Mouse (Mus musculus) stomach, postnatal 0 days (tissue): ENCODE results near the gene Samd4b.

Experiments
- CTCF ChIP-seq: IDR thresholded peaks from 2 replicates; pipeline ENCODE4 v1.5.1; 2016; ENCODE audit warnings: antibody characterized with exemption, low read depth, mild to moderate bottlenecking, moderate library complexity
- EP300 ChIP-seq: optimal IDR thresholded peaks from 2 replicates; pipeline ENCODE3; 2016; ENCODE audit warnings: antibody characterized with exemption

DNA sequence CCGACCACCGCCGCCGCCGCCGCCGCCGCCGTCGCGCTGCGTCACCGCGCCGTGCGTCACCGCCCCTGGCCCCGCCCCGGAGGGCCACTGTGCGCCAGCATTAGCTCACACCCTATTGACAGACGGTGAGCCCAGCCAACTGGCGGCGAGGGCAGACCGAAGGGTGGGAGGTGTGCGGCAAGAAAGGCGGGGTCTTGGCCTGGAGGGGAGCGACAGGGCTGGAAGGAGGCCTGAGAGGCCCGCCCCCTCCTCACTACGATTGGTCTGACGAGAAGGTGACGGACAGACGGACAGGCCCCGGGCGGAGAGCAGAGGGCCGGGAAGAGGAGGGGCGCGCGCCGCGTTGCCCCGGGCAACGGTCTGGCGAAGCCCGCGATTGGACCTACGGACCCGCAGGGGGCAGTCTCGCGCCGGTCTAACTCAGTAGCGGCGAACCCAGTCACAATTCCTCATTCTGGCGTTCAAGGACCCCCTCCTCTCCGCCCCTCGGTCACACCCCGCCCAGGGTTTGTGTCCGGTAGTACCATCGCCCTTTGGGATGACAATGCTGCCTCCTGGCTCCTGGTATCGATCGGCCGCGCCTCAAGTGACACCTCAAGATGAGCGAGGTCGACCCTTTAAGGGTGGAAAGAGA is 161.6 kb downstream of the Samd4b start:
- peak; percentile 82 for TF ChIP-seq CTCF
- no peak for TF ChIP-seq EP300
